In genomic region chr8:61590551-61591431, GRCm38 (mm10) we compare ENCODE assay signal across 8 mouse cellular contexts.
DNase-seq lines count a peak whose midpoint lies in the region; ATAC-seq lines count a peak whose summit lies in the region.

No protein-coding gene starts in this region.

- ATAC-seq in megakaryocyte progenitor cell, adult 5-6 weeks (replicated peaks; ENCODE audit: poor library complexity) = peak; percentile 92
- no peak for ATAC-seq in erythroid progenitor cell, adult 5-6 weeks (replicated peaks; ENCODE audit: low FRiP score, poor library complexity, severe bottlenecking)

- DNase-seq in adrenal gland, adult 18-20 months (ENCODE audit: low spot score in 2 of 2) = peak; percentile 85 to 92
- peak; percentile 33 to 60 for DNase-seq in cerebellum, postnatal 4 days (ENCODE audit: low spot score in 2 of 2)
- DNase-seq in gastrocnemius, postnatal 10 days = peak; percentile 82
- peak; percentile 76 for DNase-seq in hindlimb bud, embryonic 11.5 days (ENCODE audit: extremely low spot score, low read depth, low spot score)
- DNase-seq in left cerebral cortex, adult 8-10 months (ENCODE audit: low spot score in 2 of 2) = peak; percentile 23 to 26
- peak; percentile 15 to 21 for DNase-seq in right cerebral cortex, postnatal 36 days (ENCODE audit: low spot score in 2 of 2)

Comparison
In these comparisons a context has a peak if more than half of its experiments do, and no peak if none do; other contexts are left out.
1. DNase-seq: peak in every context shown above with its lines; median percentile 88 in adrenal gland, adult 18-20 months; 82 in gastrocnemius, postnatal 10 days; 76 in hindlimb bud, embryonic 11.5 days; 46 in cerebellum, postnatal 4 days; 24 in left cerebral cortex, adult 8-10 months; 18 in right cerebral cortex, postnatal 36 days.